Mouse (Mus musculus): ENCODE results near the gene Gdf15. TPM values are rescaled to one million over a fixed set of nuclear protein-coding genes. Genes with fewer than 3 reads are reported as not detected.

The Gdf15 gene
- polyA plus RNA-seq (2012; rRNA removed) = 4.5 and 5.5 TPM in 2 replicates

GRCm38 (mm10) chr8:70632346-70632892 lies at the start of gene Gdf15:
TSS of gene Gdf15 (minus strand) at chr8:70632456.
- no peak for DNase-seq (ENCODE audit: low read depth)

- no peak for DNase-seq (ENCODE audit: low read depth)
These were observed 49.2 kb upstream of the Gdf15 start for GRCm38 (mm10) chr8:70681410-70681809.

- DNase-seq (ENCODE audit: low read depth) = no peak
These were observed 47.8 kb upstream of the Gdf15 start for GRCm38 (mm10) chr8:70680039-70680438.

GRCm38 (mm10) chr8:70679404-70679803 lies 47.1 kb upstream of the Gdf15 start:
- no peak for DNase-seq (ENCODE audit: low read depth)

- DNase-seq (ENCODE audit: low read depth) = no peak
These were observed 46.4 kb upstream of the Gdf15 start for GRCm38 (mm10) chr8:70678679-70679078.

GRCm38 (mm10) chr8:70677451-70678080 lies 45.3 kb upstream of the Gdf15 start:
- no peak for DNase-seq (ENCODE audit: low read depth)

GRCm38 (mm10) chr8:70675336-70675735 lies 43.1 kb upstream of the Gdf15 start:
- DNase-seq (ENCODE audit: low read depth) = no peak

GRCm38 (mm10) chr8:70674716-70675115 lies 42.5 kb upstream of the Gdf15 start:
- no peak for DNase-seq (ENCODE audit: low read depth)

- DNase-seq (ENCODE audit: low read depth) = no peak
These were observed 41.9 kb upstream of the Gdf15 start for GRCm38 (mm10) chr8:70674109-70674508.

- peak; percentile 86 for DNase-seq (ENCODE audit: low read depth)
These were observed 41.0 kb upstream of the Gdf15 start, which contains the start of gene Lsm4 for GRCm38 (mm10) chr8:70673079-70673856. TSS of gene Lsm4 (plus strand) at chr8:70673248.

- no peak for DNase-seq (ENCODE audit: low read depth)
These were observed 40.2 kb upstream of the Gdf15 start for GRCm38 (mm10) chr8:70672325-70673078.

- no peak for DNase-seq (ENCODE audit: low read depth)
These were observed 39.5 kb upstream of the Gdf15 start for GRCm38 (mm10) chr8:70671615-70672324.

- DNase-seq (ENCODE audit: low read depth) = no peak
These were observed 34.8 kb upstream of the Gdf15 start for GRCm38 (mm10) chr8:70667071-70667470.

- DNase-seq (ENCODE audit: low read depth) = no peak
These were observed 33.3 kb upstream of the Gdf15 start for GRCm38 (mm10) chr8:70665599-70665998.

GRCm38 (mm10) chr8:70664631-70665030 lies 32.4 kb upstream of the Gdf15 start:
- DNase-seq (ENCODE audit: low read depth) = no peak

- no peak for DNase-seq (ENCODE audit: low read depth)
These were observed 31.4 kb upstream of the Gdf15 start for GRCm38 (mm10) chr8:70663691-70664090.

- no peak for DNase-seq (ENCODE audit: low read depth)
These were observed 28.0 kb upstream of the Gdf15 start, which contains the start of gene Pgpep1 for GRCm38 (mm10) chr8:70660273-70660725. TSS of gene Pgpep1 (minus strand) at chr8:70660388.

GRCm38 (mm10) chr8:70659604-70660272 lies 27.5 kb upstream of the Gdf15 start:
- DNase-seq (ENCODE audit: low read depth) = no peak

GRCm38 (mm10) chr8:70658897-70659603 lies 26.8 kb upstream of the Gdf15 start:
- DNase-seq (ENCODE audit: low read depth) = no peak

- DNase-seq (ENCODE audit: low read depth) = no peak
These were observed 25.5 kb upstream of the Gdf15 start for GRCm38 (mm10) chr8:70657739-70658138.
